Mouse (Mus musculus) thymus, postnatal 14 days (tissue): ENCODE measurements around the gene Lrmda.
"Not testable (repeated sequence)": the region's sequence is repeated elsewhere in the genome, so short reads cannot be mapped to it uniquely, and the experiment has no call there.

Experiments
- DNase-seq: peaks from one replicate; pipeline ENCODE4 v3.0.0; 2021

Gene Lrmda

GRCm38 (mm10) chr14:22530706-22531105 lies 511.2 kb downstream of the Lrmda start:
- no peak for DNase-seq

GRCm38 (mm10) chr14:22533501-22533900 lies 514.0 kb downstream of the Lrmda start:
- no peak for DNase-seq

- DNase-seq, result no peak
These were observed 526.6 kb downstream of the Lrmda start for GRCm38 (mm10) chr14:22545887-22546675.

GRCm38 (mm10) chr14:22546676-22546984 lies 527.1 kb downstream of the Lrmda start:
- DNase-seq, result no peak

- DNase-seq, result no peak
These were observed 528.8 kb downstream of the Lrmda start for GRCm38 (mm10) chr14:22548286-22548685.

GRCm38 (mm10) chr14:22549166-22549565 lies 529.7 kb downstream of the Lrmda start:
- DNase-seq, result no peak

GRCm38 (mm10) chr14:22552358-22552757 lies 532.8 kb downstream of the Lrmda start:
- no peak for DNase-seq

GRCm38 (mm10) chr14:22552841-22553240 lies 533.3 kb downstream of the Lrmda start:
- no peak for DNase-seq

- no peak for DNase-seq
These were observed 534.2 kb downstream of the Lrmda start for GRCm38 (mm10) chr14:22553717-22554116.

- no peak for DNase-seq
These were observed 553.0 kb downstream of the Lrmda start for GRCm38 (mm10) chr14:22572486-22572885.

- no peak for DNase-seq
These were observed 554.1 kb downstream of the Lrmda start for GRCm38 (mm10) chr14:22573585-22573984.

- DNase-seq, result no peak
These were observed 554.5 kb downstream of the Lrmda start for GRCm38 (mm10) chr14:22574006-22574405.

- no peak for DNase-seq
These were observed 556.9 kb downstream of the Lrmda start for GRCm38 (mm10) chr14:22576441-22576840.

GRCm38 (mm10) chr14:22577411-22578037 lies 558.0 kb downstream of the Lrmda start:
- DNase-seq, result no peak

- DNase-seq, result peak; percentile 62
These were observed 558.7 kb downstream of the Lrmda start for GRCm38 (mm10) chr14:22578224-22578623.

- no peak for DNase-seq
These were observed 559.5 kb downstream of the Lrmda start for GRCm38 (mm10) chr14:22578986-22579385.

- no peak for DNase-seq
These were observed 562.6 kb downstream of the Lrmda start for GRCm38 (mm10) chr14:22582065-22582464.

GRCm38 (mm10) chr14:22586281-22586680 lies 566.8 kb downstream of the Lrmda start:
- DNase-seq, result no peak

GRCm38 (mm10) chr14:22586796-22587195 lies 567.3 kb downstream of the Lrmda start:
- DNase-seq, result no peak

GRCm38 (mm10) chr14:22587285-22587957 lies 567.9 kb downstream of the Lrmda start:
- no peak for DNase-seq

GRCm38 (mm10) chr14:22587958-22588296 lies 568.4 kb downstream of the Lrmda start:
- DNase-seq, result no peak

- DNase-seq, result not testable (repeated sequence)
These were observed 568.9 kb downstream of the Lrmda start for GRCm38 (mm10) chr14:22588394-22588793.

- no peak for DNase-seq
These were observed 570.1 kb downstream of the Lrmda start for GRCm38 (mm10) chr14:22589503-22590215.

- DNase-seq, result no peak
These were observed 571.7 kb downstream of the Lrmda start for GRCm38 (mm10) chr14:22591186-22591585.
